Mouse (Mus musculus) MEL (cell line): Measurements from ENCODE around the gene Mpp3.
"Not testable (repeated sequence)": the region's sequence is repeated elsewhere in the genome, so short reads cannot be mapped to it uniquely, and the experiment has no call there.

Experiments
- CTCF ChIP-seq, 3 experiments: IDR thresholded peaks in 2 of 3; conservative IDR thresholded peaks in 1 of 3; 2 replicates each; pipeline ENCODE4 v1.5.1; 2011 to 2012; ENCODE audit warnings: low read length in 3 of 3, low read depth in 2 of 3, mild to moderate bottlenecking in 2 of 3, improper control_type of control experiment in 1 of 3, inconsistent platforms in 1 of 3, mixed read lengths in 1 of 3, moderate library complexity in 1 of 3; ENCODE audit not compliant: control insufficient read depth in 1 of 3, insufficient read depth in 1 of 3, poor library complexity in 1 of 3, severe bottlenecking in 1 of 3
- EP300 ChIP-seq, 2 experiments: IDR thresholded peaks; 2 replicates each; pipeline ENCODE4 v1.6.1; 2011; ENCODE audit warnings: improper control_type of control experiment in 2 of 2, low read length in 2 of 2, low read depth in 1 of 2, mild to moderate bottlenecking in 1 of 2
- HCFC1 ChIP-seq: IDR thresholded peaks from 2 replicates; pipeline ENCODE4 v1.6.1; 2012; ENCODE audit warnings: low read depth, mild to moderate bottlenecking, inconsistent platforms, low read length, improper control_type of control experiment, moderate library complexity
- MAFK ChIP-seq: IDR thresholded peaks from 2 replicates; pipeline ENCODE4 v1.6.1; 2011; ENCODE audit warnings: low read depth, mild to moderate bottlenecking, low read length, improper control_type of control experiment, borderline replicate concordance
- MAZ ChIP-seq: IDR thresholded peaks from 2 replicates; pipeline ENCODE4 v1.6.1; 2012; ENCODE audit warnings: low read depth, mild to moderate bottlenecking, inconsistent platforms, low read length, improper control_type of control experiment
- MEF2A ChIP-seq: IDR thresholded peaks from 2 replicates; pipeline ENCODE4 v1.6.1; 2014; ENCODE audit warnings: low read depth, mild to moderate bottlenecking, inconsistent platforms, low read length, improper control_type of control experiment; ENCODE audit not compliant: poor library complexity, insufficient replicate concordance, severe bottlenecking; ENCODE audit errors: extremely low read depth
- MYC ChIP-seq: IDR thresholded peaks from 2 replicates; pipeline ENCODE4 v1.6.1; 2011; ENCODE audit warnings: low read depth, mild to moderate bottlenecking, low read length, improper control_type of control experiment, moderate library complexity
- POLR2A ChIP-seq, 2 experiments: IDR thresholded peaks; 2 replicates each; pipeline ENCODE4 v1.6.1; 2011 to 2012; ENCODE audit warnings: low read length in 2 of 2, mild to moderate bottlenecking in 2 of 2, control low read depth in 1 of 2, improper control_type of control experiment in 1 of 2, low read depth in 1 of 2, moderate library complexity in 1 of 2; ENCODE audit not compliant: control insufficient read depth in 1 of 2, insufficient read depth in 1 of 2, poor library complexity in 1 of 2
- POLR2AphosphoS2 ChIP-seq: IDR thresholded peaks from 2 replicates; pipeline ENCODE4 v1.6.1; 2011; ENCODE audit warnings: low read length, improper control_type of control experiment
- RCOR1 ChIP-seq: IDR thresholded peaks from 2 replicates; pipeline ENCODE4 v1.6.1; 2012; ENCODE audit warnings: low read depth, mild to moderate bottlenecking, inconsistent platforms, low read length, improper control_type of control experiment
- UBTF ChIP-seq: IDR thresholded peaks from 2 replicates; pipeline ENCODE4 v1.6.1; 2012; ENCODE audit warnings: low read depth, mild to moderate bottlenecking, inconsistent platforms, low read length, improper control_type of control experiment, moderate library complexity, borderline replicate concordance; ENCODE audit not compliant: insufficient read depth
- USF1 ChIP-seq: IDR thresholded peaks from 2 replicates; pipeline ENCODE4 v1.6.1; 2014; ENCODE audit warnings: low read depth, mild to moderate bottlenecking, inconsistent platforms, low read length, improper control_type of control experiment, moderate library complexity
- ZMIZ1 ChIP-seq: IDR thresholded peaks from 2 replicates; pipeline ENCODE4 v1.6.1; 2012; ENCODE audit warnings: low read depth, mild to moderate bottlenecking, inconsistent platforms, low read length, improper control_type of control experiment, moderate library complexity

- TF ChIP-seq MAZ; ZMIZ1; EP300 (IDR thresholded peaks at IDR 0.05; ENCODE audit: low read depth in 1 of 2, low read length in 2 of 2); POLR2AphosphoS2; USF1; MYC; POLR2A (IDR thresholded peaks at IDR 0.05; ENCODE audit: control insufficient read depth in 1 of 2, insufficient read depth in 1 of 2, low read depth in 1 of 2, low read length in 2 of 2, poor library complexity in 1 of 2); MAFK; HCFC1; MEF2A; UBTF; RCOR1: not testable (repeated sequence)
- TF ChIP-seq CTCF (IDR thresholded peaks at IDR 0.05 in 2 of 3, conservative IDR thresholded peaks at IDR 0.05 in 1 of 3; ENCODE audit: control insufficient read depth in 1 of 3, insufficient read depth in 1 of 3, low read depth in 2 of 3, low read length in 3 of 3, poor library complexity in 1 of 3, severe bottlenecking in 1 of 3): peak in 1 of 3 experiments; percentile 37; a peak in 1 of 6 replicates
Measured at GRCm38 (mm10) chr11:101985450-101985849, 42.8 kb downstream of the Mpp3 start.
